Mouse (Mus musculus): ENCODE measurements at regions not wholly inside any gene's neighbourhood (a gene's known extent, or its start where the extent isn't known, plus 50 kb on each side); places are given as distances from the start of the nearest gene placed in this dataset.

DNA sequence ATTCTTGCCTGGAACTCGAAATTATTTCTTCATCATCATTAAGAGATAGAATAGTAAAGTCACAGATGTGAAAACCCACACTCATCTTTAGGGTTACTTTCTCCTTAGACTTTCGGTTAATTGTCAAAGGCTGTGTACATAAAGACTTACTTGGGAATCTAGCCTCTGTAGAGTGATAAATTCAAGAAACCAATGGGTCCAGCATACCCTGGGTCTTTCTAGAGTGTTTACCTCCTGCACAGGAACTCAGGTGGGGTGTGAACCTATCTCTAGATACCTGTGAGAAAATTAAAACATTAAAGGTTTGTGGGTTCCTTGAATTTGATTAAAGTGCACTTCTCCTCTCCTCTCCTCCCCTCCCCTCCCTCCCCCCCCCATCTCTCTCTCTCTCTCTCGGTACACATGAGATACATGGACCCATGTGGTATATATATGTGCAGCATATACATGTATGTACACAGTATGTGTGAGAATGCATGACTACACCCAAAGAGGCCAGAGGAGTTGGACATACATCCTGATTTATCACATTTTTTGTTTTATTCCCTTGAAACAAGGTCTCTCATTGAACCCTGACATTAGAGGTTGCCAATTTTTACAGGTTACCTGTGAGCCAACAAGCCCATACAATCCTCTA is 122.8 kb upstream of the Cypt12 start:
- H3K36me3 ChIP-seq (ENCODE audit: control insufficient read depth, insufficient read depth, low read length): no peaks in the 10 kb centered on the region
- H3K9me3 ChIP-seq (ENCODE audit: control insufficient read depth, low read length): no peaks in the 10 kb centered on the region
- H3K9ac ChIP-seq (ENCODE audit: low read length): no peak overlapping the region
- H3K27ac ChIP-seq (replicated peaks in 1 of 2; ENCODE audit: control insufficient read depth in 1 of 2, insufficient read depth in 1 of 2, low read depth in 2 of 2, low read length in 2 of 2): no peak overlapping the region
- ATAC-seq (ENCODE audit: insufficient number of reproducible peaks, insufficient read depth, low FRiP score, low read depth): no peak
- H3K4me2 ChIP-seq (ENCODE audit: low read length): no peak overlapping the region
- no peak overlapping the region for H3K4me3 ChIP-seq (ENCODE audit: control insufficient read depth in 1 of 2, insufficient read depth in 1 of 2, low read depth in 1 of 2, low read length in 2 of 2)
- no peaks in the 10 kb centered on the region for H3K27me3 ChIP-seq (ENCODE audit: control insufficient read depth, insufficient read depth, low read length)
- WGBS: 42% methylated on average over 3 of the region's 3 CpGs
- H3K4me1 ChIP-seq (ENCODE audit: control insufficient read depth in 2 of 2, insufficient read depth in 2 of 2, low read length in 2 of 2): no peaks in the 10 kb centered on the region

DNA sequence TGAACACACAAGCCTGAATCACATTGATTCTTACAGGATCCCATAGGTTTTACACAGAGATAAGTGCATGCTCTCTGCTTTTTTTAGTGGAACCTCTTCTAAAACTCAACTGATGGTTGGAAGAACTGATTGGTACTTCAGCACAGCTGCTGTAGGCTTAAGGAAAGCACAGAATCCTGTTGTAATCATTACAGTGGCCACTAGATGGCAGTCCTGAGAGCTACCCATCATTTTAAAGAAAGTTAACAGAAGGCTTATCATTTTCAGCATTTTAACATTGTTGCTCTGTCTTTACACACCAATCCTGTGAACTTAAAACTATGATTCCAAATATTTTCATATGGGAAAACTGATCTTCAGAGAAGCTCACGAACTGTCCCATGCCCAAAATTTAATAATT is 113.5 kb upstream of the Cypt12 start:
- H3K27ac ChIP-seq (replicated peaks in 1 of 2; ENCODE audit: control insufficient read depth in 1 of 2, insufficient read depth in 1 of 2, low read depth in 2 of 2, low read length in 2 of 2): no peak overlapping the region
- H3K9ac ChIP-seq (ENCODE audit: low read length): no peak overlapping the region
- H3K36me3 ChIP-seq (ENCODE audit: control insufficient read depth, insufficient read depth, low read length): no peaks in the 10 kb centered on the region
- no peak overlapping the region for H3K4me3 ChIP-seq (ENCODE audit: control insufficient read depth in 1 of 2, insufficient read depth in 1 of 2, low read depth in 1 of 2, low read length in 2 of 2)
- H3K27me3 ChIP-seq (ENCODE audit: control insufficient read depth, insufficient read depth, low read length): no peaks in the 10 kb centered on the region
- no peak for ATAC-seq (ENCODE audit: insufficient number of reproducible peaks, insufficient read depth, low FRiP score, low read depth)
- no peaks in the 10 kb centered on the region for H3K4me1 ChIP-seq (ENCODE audit: control insufficient read depth in 2 of 2, insufficient read depth in 2 of 2, low read length in 2 of 2)
- no peaks in the 10 kb centered on the region for H3K9me3 ChIP-seq (ENCODE audit: control insufficient read depth, low read length)
- H3K4me2 ChIP-seq (ENCODE audit: low read length): no peak overlapping the region
- WGBS: 38% methylated on average over 1 of the region's 1 CpGs

GRCm38 (mm10) chr3:17847609-17848008 is 100.6 kb upstream of the Cypt12 start:
- H3K4me2 ChIP-seq (ENCODE audit: low read length): no peak overlapping the region
- no peaks in the 10 kb centered on the region for H3K4me1 ChIP-seq (ENCODE audit: control insufficient read depth in 2 of 2, insufficient read depth in 2 of 2, low read length in 2 of 2)
- H3K9ac ChIP-seq (ENCODE audit: low read length): no peak overlapping the region
- H3K27me3 ChIP-seq (ENCODE audit: control insufficient read depth, insufficient read depth, low read length): no peaks in the 10 kb centered on the region
- no peak overlapping the region for H3K4me3 ChIP-seq (ENCODE audit: control insufficient read depth in 1 of 2, insufficient read depth in 1 of 2, low read depth in 1 of 2, low read length in 2 of 2)
- 61% methylated on average over 7 of the region's 7 CpGs for WGBS
- no peak overlapping the region for H3K27ac ChIP-seq (replicated peaks in 1 of 2; ENCODE audit: control insufficient read depth in 1 of 2, insufficient read depth in 1 of 2, low read depth in 2 of 2, low read length in 2 of 2)
- no peak for ATAC-seq (ENCODE audit: insufficient number of reproducible peaks, insufficient read depth, low FRiP score, low read depth)
- H3K36me3 ChIP-seq (ENCODE audit: control insufficient read depth, insufficient read depth, low read length): no peaks in the 10 kb centered on the region
- no peaks in the 10 kb centered on the region for H3K9me3 ChIP-seq (ENCODE audit: control insufficient read depth, low read length)

DNA sequence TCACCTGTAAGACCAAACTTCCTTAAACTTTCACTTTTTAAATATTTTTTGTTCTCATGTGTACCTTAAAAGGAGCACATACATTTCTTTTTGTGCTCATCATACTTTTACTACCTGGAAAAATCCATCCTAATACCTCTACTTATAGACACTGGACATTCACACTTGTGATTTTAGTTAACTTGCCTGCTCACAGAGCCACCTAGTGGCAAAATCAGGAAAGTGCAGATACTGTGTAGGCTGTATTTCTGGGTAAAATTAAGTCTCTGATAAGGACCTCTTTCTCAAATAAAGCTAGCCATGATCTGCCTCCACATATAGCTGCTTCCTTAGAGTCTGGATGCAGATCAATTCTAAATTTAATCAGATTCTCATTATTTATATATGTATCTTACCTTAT is 100.0 kb upstream of the Cypt12 start:
- no peak overlapping the region for H3K4me3 ChIP-seq (ENCODE audit: control insufficient read depth in 1 of 2, insufficient read depth in 1 of 2, low read depth in 1 of 2, low read length in 2 of 2)
- ATAC-seq (ENCODE audit: insufficient number of reproducible peaks, insufficient read depth, low FRiP score, low read depth): no peak
- H3K4me1 ChIP-seq (ENCODE audit: control insufficient read depth in 2 of 2, insufficient read depth in 2 of 2, low read length in 2 of 2): no peaks in the 10 kb centered on the region
- no peak overlapping the region for H3K4me2 ChIP-seq (ENCODE audit: low read length)
- no peaks in the 10 kb centered on the region for H3K9me3 ChIP-seq (ENCODE audit: control insufficient read depth, low read length)
- no peaks in the 10 kb centered on the region for H3K36me3 ChIP-seq (ENCODE audit: control insufficient read depth, insufficient read depth, low read length)
- no peak overlapping the region for H3K9ac ChIP-seq (ENCODE audit: low read length)
- no peak overlapping the region for H3K27ac ChIP-seq (replicated peaks in 1 of 2; ENCODE audit: control insufficient read depth in 1 of 2, insufficient read depth in 1 of 2, low read depth in 2 of 2, low read length in 2 of 2)
- H3K27me3 ChIP-seq (ENCODE audit: control insufficient read depth, insufficient read depth, low read length): no peaks in the 10 kb centered on the region

GRCm38 (mm10) chr3:17862367-17862766 is 85.8 kb upstream of the Cypt12 start:
- H3K27me3 ChIP-seq (ENCODE audit: control insufficient read depth, insufficient read depth, low read length): no peaks in the 10 kb centered on the region
- H3K4me2 ChIP-seq (ENCODE audit: low read length): no peak overlapping the region
- H3K36me3 ChIP-seq (ENCODE audit: control insufficient read depth, insufficient read depth, low read length): no peaks in the 10 kb centered on the region
- H3K4me1 ChIP-seq (ENCODE audit: control insufficient read depth in 2 of 2, insufficient read depth in 2 of 2, low read length in 2 of 2): no peaks in the 10 kb centered on the region
- WGBS: 60% methylated on average over 3 of the region's 3 CpGs
- no peak for ATAC-seq (ENCODE audit: insufficient number of reproducible peaks, insufficient read depth, low FRiP score, low read depth)
- H3K9me3 ChIP-seq (ENCODE audit: control insufficient read depth, low read length): no peaks in the 10 kb centered on the region
- H3K9ac ChIP-seq (ENCODE audit: low read length): no peak overlapping the region
- H3K4me3 ChIP-seq (ENCODE audit: control insufficient read depth in 1 of 2, insufficient read depth in 1 of 2, low read depth in 1 of 2, low read length in 2 of 2): no peak overlapping the region
- no peak overlapping the region for H3K27ac ChIP-seq (replicated peaks in 1 of 2; ENCODE audit: control insufficient read depth in 1 of 2, insufficient read depth in 1 of 2, low read depth in 2 of 2, low read length in 2 of 2)

- WGBS: 72% methylated on average over 4 of the region's 4 CpGs
Observed at GRCm38 (mm10) chr3:17865112-17865511, 83.1 kb upstream of the Cypt12 start.

DNA sequence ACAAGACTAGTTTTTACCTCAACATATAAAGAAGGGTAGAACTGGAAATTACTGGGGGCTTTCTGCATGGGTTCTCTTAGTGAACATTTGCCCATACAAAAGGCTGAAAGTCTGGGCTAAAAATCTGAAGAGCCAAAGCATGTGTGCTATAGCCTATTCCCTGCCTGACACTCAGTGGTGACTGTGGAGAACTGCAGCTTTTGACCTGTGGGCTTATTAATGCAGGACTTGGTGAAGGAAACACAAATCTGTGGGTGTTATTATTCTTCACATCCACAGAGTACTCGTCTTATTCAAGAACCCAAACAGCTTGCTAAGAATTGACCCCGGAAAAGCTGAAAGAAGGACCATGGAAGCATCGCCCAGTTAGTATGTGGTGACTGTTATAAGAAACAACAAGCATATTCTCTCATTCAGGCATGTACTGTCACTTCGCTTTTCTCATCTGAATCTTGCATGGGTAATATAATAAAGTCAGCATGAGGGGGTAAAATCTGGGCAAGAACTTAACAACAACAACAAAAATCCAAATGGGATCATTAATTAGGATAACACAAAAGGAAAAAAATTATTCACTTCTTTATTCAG is 77.2 kb upstream of the Cypt12 start:
- 44% methylated on average over 4 of the region's 4 CpGs for WGBS

More at GRCm38 (mm10) chr3:17865112-17865511, 83.1 kb upstream of the Cypt12 start:
- H3K9me3 ChIP-seq (ENCODE audit: control insufficient read depth, low read length): no peaks in the 10 kb centered on the region
- H3K27ac ChIP-seq (replicated peaks in 1 of 2; ENCODE audit: control insufficient read depth in 1 of 2, insufficient read depth in 1 of 2, low read depth in 2 of 2, low read length in 2 of 2): no peak overlapping the region
- no peak overlapping the region for H3K4me3 ChIP-seq (ENCODE audit: control insufficient read depth in 1 of 2, insufficient read depth in 1 of 2, low read depth in 1 of 2, low read length in 2 of 2)
- H3K36me3 ChIP-seq (ENCODE audit: control insufficient read depth, insufficient read depth, low read length): no peaks in the 10 kb centered on the region
- H3K27me3 ChIP-seq (ENCODE audit: control insufficient read depth, insufficient read depth, low read length): no peaks in the 10 kb centered on the region
- H3K9ac ChIP-seq (ENCODE audit: low read length): no peak overlapping the region
- no peak overlapping the region for H3K4me2 ChIP-seq (ENCODE audit: low read length)
- no peaks in the 10 kb centered on the region for H3K4me1 ChIP-seq (ENCODE audit: control insufficient read depth in 2 of 2, insufficient read depth in 2 of 2, low read length in 2 of 2)
- ATAC-seq (ENCODE audit: insufficient number of reproducible peaks, insufficient read depth, low FRiP score, low read depth): no peak

GRCm38 (mm10) chr3:17895869-17896268 is 52.3 kb upstream of the Cypt12 start:
- no peak overlapping the region for H3K9ac ChIP-seq (ENCODE audit: low read length)
- no peak overlapping the region for H3K27ac ChIP-seq (replicated peaks in 1 of 2; ENCODE audit: control insufficient read depth in 1 of 2, insufficient read depth in 1 of 2, low read depth in 2 of 2, low read length in 2 of 2)
- no peak overlapping the region for H3K4me3 ChIP-seq (ENCODE audit: control insufficient read depth in 1 of 2, insufficient read depth in 1 of 2, low read depth in 1 of 2, low read length in 2 of 2)
- no peaks in the 10 kb centered on the region for H3K4me1 ChIP-seq (ENCODE audit: control insufficient read depth in 2 of 2, insufficient read depth in 2 of 2, low read length in 2 of 2)
- ATAC-seq (ENCODE audit: insufficient number of reproducible peaks, insufficient read depth, low FRiP score, low read depth): no peak
- 18% methylated on average over 2 of the region's 2 CpGs for WGBS
- H3K9me3 ChIP-seq (ENCODE audit: control insufficient read depth, low read length): no peaks in the 10 kb centered on the region
- no peaks in the 10 kb centered on the region for H3K36me3 ChIP-seq (ENCODE audit: control insufficient read depth, insufficient read depth, low read length)
- H3K4me2 ChIP-seq (ENCODE audit: low read length): no peak overlapping the region
- H3K27me3 ChIP-seq (ENCODE audit: control insufficient read depth, insufficient read depth, low read length): no peaks in the 10 kb centered on the region

More for the DNA sequence above, 77.2 kb upstream of the Cypt12 start:
- H3K9me3 ChIP-seq (ENCODE audit: control insufficient read depth, low read length): no peaks in the 10 kb centered on the region
- no peak overlapping the region for H3K27ac ChIP-seq (replicated peaks in 1 of 2; ENCODE audit: control insufficient read depth in 1 of 2, insufficient read depth in 1 of 2, low read depth in 2 of 2, low read length in 2 of 2)
- H3K27me3 ChIP-seq (ENCODE audit: control insufficient read depth, insufficient read depth, low read length): no peaks in the 10 kb centered on the region
- no peaks in the 10 kb centered on the region for H3K36me3 ChIP-seq (ENCODE audit: control insufficient read depth, insufficient read depth, low read length)
- H3K9ac ChIP-seq (ENCODE audit: low read length): no peak overlapping the region
- H3K4me3 ChIP-seq (ENCODE audit: control insufficient read depth in 1 of 2, insufficient read depth in 1 of 2, low read depth in 1 of 2, low read length in 2 of 2): no peak overlapping the region
- H3K4me1 ChIP-seq (ENCODE audit: control insufficient read depth in 2 of 2, insufficient read depth in 2 of 2, low read length in 2 of 2): no peaks in the 10 kb centered on the region
- H3K4me2 ChIP-seq (ENCODE audit: low read length): no peak overlapping the region
- no peak for ATAC-seq (ENCODE audit: insufficient number of reproducible peaks, insufficient read depth, low FRiP score, low read depth)

Measured in heart, embryonic 14.5 days (tissue).